Mouse (Mus musculus): Measurements from ENCODE around the gene Zdhhc14.

DNA sequence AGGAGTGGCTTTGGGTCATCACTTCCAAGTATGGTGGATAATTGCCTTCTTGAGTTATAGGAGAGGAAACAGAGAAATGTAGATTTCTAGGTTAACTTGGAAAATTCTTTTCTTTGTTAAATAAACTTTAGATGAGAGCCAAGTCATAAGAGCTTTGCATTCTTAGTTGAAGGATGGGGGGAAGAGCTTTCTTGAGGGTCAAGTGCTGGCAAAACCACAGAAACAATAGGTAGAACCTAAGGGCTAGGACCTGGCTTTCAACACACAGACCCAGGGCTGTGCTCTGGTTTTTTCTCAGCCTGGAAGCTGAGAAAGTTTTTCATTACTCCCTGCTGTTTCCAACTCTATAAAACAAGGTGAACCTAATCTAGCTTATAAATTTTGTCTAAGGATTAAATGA lies 196.3 kb downstream of the Zdhhc14 start:
- TF ChIP-seq GATA1 (IDR thresholded peaks at IDR 0.05; ENCODE audit: borderline replicate concordance, low read length), result no peak
- TF ChIP-seq POLR2AphosphoS5 (IDR thresholded peaks at IDR 0.05; ENCODE audit: insufficient replicate concordance, low read depth, low read length), result no peak
- no peak for TF ChIP-seq CTCF (IDR thresholded peaks at IDR 0.05; ENCODE audit: low read depth, low read length)

Data from G1E (cell line).